Mouse (Mus musculus) hindbrain, embryonic 12.5 days (tissue): ENCODE results near the gene Cypt14. TPM values are rescaled to one million over a fixed set of nuclear protein-coding genes. Genes with fewer than 3 reads are reported as not detected.
"Not testable (repeated sequence)": the region's sequence is repeated elsewhere in the genome, so short reads cannot be mapped to it uniquely, and the experiment has no call there.

Experiments used
- ATAC-seq: fragments of 200-750 bp; cut with Nextera tagmentation; 2 replicates; pipeline ENCODE4 v1.8.0; 2017; ENCODE audit warnings: moderate TSS enrichment; ENCODE audit not compliant: low FRiP score
- H3K27ac ChIP-seq: fragments of 300-500 bp; sonication (generic); 2 replicates; pipeline ENCODE4 v1.5.1; 2016; ENCODE audit warnings: mild to moderate bottlenecking
- H3K27me3 ChIP-seq: fragments of 300-500 bp; sonication (generic); 2 replicates; pipeline ENCODE4 v1.6.1; 2016; ENCODE audit warnings: mild to moderate bottlenecking
- H3K36me3 ChIP-seq: fragments of 300-500 bp; sonication (generic); 2 replicates; pipeline ENCODE4 v1.6.1; 2016; ENCODE audit warnings: mild to moderate bottlenecking
- H3K4me1 ChIP-seq: fragments of 300-500 bp; sonication (generic); 2 replicates; pipeline ENCODE4 v1.6.1; 2016
- H3K4me2 ChIP-seq: fragments of 300-500 bp; sonication (generic); replicated peaks from 2 replicates; pipeline ENCODE4 v1.6.1; 2016; ENCODE audit warnings: mild to moderate bottlenecking
- H3K4me3 ChIP-seq: fragments of 300-500 bp; sonication (generic); 2 replicates; pipeline ENCODE4 v1.5.1; 2016; ENCODE audit warnings: mild to moderate bottlenecking
- H3K9ac ChIP-seq: fragments of 300-500 bp; sonication (generic); 2 replicates; pipeline ENCODE4 v1.6.1; 2016; ENCODE audit warnings: mild to moderate bottlenecking, moderate library complexity
- H3K9me3 ChIP-seq: fragments of 300-500 bp; sonication (generic); replicated peaks from 2 replicates; pipeline ENCODE4 v1.6.1; 2016; ENCODE audit warnings: mild to moderate bottlenecking
- WGBS: fragments of 180-500 bp; shearing (Covaris S2); methylation state at CpG from one replicate; pipeline ENCODE4 v1.1.7; 2016; 5-methylcytosine and 5-hydroxymethylcytosine counted together
- polyA plus RNA-seq: library from polyadenylated mRNA; unstranded; fragments of >200 nt; fragmentation: Nextera tagmentation; extraction: Ambion mirVana; gene quantifications from 2 replicates; pipeline ENCODE4 v1.2.1, GENCODE M21; 2016

Gene Cypt14
- polyA plus RNA-seq: not detected in 2 replicates

GRCm38 (mm10) chrX:39863504-39863903 lies at the start of gene Cypt14:
TSS of gene Cypt14 (minus strand) at chrX:39863604.
- 74% methylated on average over 2 of the region's 2 CpGs for WGBS
- H3K9me3 ChIP-seq, H3K4me2 ChIP-seq, ATAC-seq, H3K9ac ChIP-seq, H3K4me1 ChIP-seq, H3K4me3 ChIP-seq, H3K27ac ChIP-seq, H3K27me3 ChIP-seq, H3K36me3 ChIP-seq: not testable (repeated sequence)
